Mouse (Mus musculus): ENCODE measurements around the gene Ybx2. TPM values are rescaled to one million over a fixed set of nuclear protein-coding genes. Genes with fewer than 3 reads are reported as not detected.
A peak's percentile ranks its signal among the peaks of the same experiment; 100 is the strongest.

The Ybx2 gene
- polyA plus RNA-seq, 2 experiments from 2014 or later: not detected

DNA sequence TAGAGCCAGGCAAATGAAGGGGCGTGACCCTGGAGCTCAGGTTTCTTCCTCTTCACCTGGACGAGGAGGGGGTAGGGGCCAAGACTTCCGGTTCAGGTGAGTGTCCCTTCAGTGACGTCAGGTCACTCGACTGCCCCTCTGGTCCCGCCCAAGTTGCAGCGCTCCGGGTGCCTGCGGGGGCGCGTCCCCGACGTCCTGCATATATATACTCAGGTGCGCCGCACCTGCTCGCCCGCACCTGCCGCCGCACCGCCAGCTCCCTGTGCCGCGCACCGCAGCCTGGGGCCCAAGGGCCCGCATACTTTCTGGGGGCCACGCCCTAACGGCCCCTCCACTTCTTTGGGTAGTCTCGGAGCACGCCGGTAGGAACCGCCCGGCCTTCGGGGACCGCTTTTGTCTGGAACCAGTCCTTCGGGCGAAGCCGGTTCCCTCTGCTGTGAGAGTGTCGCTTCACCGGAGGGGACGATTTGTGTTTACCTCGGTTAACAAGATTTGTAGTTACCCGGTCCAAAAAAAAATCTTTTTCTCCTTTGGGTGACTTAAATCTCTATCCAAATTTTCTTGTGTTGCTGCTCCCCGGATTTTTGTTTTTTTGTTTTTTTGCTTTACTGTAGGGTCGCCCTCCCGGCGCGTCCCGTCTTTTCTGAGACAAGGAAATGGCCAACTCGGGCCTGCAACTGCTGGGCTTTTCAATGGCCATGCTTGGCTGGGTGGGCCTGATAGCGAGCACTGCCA lies 29.8 kb downstream of the Ybx2 start:
- ATAC-seq: no peak

DNA sequence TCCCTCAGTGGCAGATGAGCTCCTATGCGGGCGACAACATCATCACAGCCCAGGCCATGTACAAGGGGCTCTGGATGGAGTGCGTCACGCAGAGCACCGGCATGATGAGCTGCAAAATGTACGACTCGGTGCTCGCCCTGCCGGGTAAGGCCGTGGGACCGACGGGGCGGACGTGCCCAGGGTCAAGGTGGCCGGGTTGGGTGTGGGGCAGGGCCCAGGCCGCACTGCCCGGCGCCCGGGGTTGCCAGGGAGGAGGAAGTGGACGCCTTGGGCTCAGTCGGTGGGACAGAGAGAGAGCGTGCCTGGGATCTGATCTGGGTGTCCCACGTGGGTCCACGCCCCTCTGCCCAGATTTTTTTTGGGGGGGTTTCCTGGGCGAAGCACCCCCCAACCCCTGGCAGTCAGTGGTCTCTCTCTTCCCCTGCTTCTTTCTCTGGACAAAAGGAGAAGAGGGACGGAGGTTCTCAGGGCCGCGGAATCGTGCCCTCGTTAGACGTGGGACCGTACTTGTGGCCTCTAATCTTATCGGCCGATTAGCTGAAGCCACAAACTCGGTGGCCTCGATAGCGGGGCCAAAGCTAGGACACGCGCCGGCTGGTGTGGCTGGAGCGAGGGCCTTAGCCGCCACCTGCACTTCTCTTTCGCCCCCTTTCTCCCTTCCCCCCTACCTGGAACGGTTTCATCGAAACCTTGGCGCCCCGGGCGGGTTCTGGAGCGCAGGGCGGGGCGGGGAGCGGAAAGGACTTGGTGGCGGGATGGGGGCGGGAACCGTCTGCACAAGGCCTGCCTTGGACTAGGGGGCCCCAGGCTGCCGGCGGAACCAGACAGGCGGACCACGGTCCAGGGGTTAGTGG lies 30.6 kb downstream of the Ybx2 start:
- ATAC-seq: no peak

DNA sequence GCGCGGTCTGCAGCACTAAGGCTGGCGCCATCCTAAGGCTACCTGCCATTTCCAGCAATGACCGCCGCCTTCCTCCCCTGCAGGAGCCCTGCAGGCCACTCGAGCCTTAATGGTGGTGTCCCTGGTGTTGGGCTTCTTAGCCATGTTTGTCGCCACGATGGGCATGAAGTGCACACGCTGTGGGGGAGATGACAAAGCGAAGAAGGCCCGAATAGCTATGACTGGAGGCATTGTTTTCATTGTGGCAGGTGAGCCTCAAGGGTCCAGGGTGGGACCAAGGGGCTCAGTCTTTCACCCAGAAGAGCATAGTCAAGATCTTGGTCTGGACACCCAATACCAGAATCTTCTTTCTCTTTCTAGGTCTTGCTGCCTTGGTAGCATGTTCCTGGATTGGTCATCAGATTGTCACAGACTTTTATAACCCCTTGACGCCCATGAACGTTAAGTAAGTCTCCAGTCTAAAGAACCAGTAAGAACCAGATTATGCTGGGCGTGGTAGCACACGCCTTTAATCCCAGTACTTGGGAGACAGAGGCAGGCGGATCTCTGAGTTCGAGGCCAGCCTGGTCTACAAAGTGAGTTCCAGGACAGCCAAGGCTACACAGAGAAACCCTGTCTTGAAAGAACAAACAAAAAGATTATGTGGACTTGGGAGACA lies 31.4 kb downstream of the Ybx2 start:
- ATAC-seq: no peak

DNA sequence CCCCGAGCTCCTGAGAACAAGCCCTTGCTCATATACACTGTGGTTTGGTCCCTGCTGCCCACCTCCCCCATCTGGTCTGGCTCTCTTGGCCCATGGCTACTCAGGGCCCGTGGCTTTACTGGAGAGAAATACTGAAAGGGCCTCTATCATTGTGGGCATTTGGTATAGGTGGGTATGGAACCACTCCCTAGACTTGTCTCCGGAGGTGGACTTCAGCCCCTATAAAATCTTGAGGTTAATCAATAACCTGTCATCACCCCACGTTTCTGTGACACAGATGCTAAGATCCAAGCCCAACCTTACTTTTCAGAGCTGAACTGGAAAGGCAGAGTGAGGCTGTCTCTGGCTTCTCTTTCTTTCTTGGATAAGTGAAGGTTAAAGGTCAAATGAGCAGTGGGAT lies 33.2 kb downstream of the Ybx2 start:
- no peak for ATAC-seq

DNA sequence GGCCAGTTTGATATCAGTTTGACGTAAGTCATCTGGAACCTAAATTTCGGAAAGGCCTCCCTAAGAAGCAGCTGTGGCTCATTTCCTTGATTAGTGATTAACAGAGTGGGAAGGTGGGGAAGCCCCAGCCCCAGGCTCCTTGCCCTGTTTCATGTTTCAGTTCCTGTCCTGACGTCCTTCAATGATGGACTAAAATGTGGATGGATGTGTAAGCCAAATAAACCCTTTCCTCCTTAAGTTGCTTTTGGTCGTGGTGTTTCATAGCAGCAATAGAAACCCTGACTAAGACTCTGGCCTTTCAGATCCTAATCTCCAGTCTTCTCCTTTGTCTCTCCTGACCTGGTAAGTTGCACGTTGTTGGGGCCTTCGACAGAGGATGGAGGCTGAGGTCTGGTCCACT lies 34.6 kb downstream of the Ybx2 start:
- ATAC-seq: no peak

DNA sequence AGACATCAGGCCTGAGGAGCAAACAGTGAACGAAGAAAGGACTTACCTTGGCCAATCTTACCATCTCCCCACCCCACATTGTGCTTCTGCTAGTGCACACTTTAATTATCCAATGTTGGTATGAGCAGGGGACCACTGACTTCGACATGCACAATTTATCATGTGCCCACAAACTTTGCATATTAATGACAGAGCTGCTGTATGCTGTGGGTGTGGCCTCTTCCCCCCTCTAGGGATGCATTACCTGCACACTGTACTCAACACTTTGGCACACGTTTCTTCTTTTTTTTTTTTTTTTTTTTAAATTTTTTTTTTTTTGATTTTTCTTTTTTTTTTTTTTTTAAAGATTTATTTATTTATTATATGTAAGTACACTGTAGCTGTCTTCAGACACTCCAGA lies 35.2 kb downstream of the Ybx2 start:
- no peak for ATAC-seq

DNA sequence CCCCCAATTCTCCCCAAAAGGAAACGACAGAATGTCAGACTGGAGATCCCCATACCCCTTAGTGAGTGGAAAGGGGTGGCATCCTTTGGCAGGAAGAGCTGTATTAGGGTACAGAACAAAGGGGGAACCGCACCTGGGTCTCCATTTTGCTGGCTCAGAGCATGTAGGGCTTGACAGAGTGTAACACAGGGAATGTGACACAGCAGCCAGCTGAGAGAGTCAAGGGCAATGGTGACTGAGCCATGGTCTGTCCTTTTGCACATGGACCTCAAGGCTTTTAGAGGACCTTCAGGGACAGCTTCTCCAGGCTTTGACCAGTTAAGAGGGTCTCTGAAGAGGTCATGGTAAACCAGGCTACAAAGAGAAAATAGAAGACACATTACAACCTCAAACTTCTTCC lies 39.3 kb downstream of the Ybx2 start:
- ATAC-seq: no peak

DNA sequence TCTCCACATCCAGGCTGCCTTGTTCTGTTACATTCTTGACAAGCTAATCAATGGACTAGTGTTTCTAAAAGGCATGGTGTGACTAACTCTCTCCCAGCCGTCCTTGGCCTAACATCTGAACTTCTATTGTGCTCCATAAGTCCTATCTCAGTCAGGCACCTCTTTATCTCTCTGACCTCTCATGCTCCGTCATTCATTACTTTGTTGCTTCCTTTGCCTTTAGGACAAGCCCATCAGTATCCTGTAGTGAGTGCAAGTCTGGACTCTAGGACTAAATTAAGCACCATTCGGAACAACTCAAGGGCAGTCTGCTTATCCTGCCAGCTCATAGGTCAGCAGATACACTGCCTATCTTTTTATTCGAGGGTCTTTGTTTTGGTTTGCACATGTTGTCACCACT lies 40.7 kb downstream of the Ybx2 start:
- no peak for ATAC-seq

DNA sequence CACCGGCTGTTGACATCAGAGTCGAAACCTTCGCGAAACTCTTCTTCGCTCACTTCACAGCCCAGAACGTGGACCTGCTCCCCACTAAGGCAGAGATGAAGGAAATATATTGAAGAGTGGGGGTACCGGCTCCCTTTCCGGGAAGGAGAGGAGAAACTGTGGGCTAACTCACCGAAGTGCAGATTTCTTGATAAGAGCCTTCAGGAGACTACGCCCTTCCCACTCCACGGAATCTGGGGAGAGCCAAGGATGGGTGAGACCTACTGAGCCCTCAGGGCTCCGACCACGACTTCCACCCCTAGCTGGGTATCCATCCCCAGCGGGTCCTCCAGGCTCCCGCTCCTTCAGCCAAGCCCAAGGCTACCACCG lies 44.2 kb downstream of the Ybx2 start:
- no peak for ATAC-seq

DNA sequence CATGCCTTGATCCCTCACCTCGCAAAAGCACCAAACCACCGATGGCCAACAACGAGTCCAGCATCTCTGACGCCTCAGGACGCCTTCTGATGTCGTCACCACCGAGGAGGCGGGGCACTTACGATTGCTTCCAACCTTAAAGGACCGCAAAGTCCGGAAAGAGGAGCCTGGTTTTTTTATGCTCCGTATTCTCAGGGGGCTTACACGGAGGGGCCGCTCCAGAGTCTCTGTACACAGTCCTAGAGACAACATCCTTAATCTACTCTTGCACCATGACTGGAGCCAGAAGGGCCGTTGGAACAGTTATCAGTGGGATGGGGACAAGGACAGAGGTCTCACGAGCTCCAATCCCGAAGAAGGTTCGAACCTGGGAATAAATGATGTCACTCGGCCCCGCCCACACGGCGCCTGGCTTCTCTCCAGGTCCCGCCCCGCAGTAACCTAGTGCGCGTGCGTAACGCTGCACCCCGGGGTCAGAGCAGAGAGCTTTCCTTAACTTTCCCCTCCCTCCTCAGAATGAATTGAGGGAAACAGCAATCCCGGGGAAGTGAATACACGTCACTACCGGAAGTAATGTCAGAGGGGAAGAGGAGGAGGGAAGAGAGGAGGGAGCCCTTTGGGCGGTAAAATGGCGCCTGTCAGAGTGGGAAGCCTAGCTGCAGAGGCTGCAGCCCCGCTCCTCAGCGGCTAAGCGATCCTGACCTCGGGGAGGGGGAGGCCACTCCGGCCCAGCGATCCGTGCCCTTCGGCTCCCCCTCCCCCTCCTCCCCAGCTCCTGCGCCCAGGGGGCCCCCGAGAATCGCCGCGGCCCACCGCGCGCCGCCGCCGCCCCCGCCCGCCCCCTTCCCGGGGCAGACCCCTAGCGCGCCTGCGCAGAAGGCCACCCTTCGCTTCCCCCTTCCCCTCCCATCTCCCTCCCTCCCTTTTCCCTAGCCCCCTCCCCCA lies 44.9 kb downstream of the Ybx2 start:
- peak; percentile 78 for ATAC-seq

DNA sequence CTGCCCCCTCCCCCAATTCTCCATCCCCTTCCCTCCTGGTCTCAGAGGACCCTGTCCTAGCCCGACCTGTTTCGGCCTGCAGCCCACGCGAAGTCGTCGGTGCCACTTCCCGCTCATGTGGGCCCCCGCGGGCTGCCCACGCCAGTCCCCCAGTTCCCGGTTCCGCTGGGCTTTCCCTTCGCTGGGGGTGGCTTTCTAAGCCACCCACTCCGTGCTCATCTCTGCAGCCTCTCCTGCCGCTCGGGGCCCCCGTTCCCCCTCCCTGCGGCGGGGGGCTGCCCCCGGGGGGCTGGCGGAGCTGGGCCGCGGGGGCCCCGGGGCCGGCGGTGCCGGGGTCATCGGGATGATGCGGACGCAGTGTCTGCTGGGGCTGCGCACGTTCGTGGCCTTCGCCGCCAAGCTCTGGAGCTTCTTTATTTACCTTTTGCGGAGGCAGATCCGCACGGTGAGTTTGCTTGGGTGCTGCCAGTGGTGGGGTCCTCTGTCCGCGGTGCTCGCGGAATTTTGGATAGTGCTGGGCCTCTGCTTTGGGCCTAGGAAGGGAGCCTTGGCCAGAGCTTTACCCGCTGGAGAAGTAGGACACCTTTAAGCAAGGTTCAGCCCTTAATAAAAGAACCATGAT lies 45.7 kb downstream of the Ybx2 start, which contains the start of gene Ctdnep1:
TSS of gene Ctdnep1 (plus strand) at position 16 of the 622 bp plus-strand sequence.
- peak; percentile 35 for ATAC-seq

DNA sequence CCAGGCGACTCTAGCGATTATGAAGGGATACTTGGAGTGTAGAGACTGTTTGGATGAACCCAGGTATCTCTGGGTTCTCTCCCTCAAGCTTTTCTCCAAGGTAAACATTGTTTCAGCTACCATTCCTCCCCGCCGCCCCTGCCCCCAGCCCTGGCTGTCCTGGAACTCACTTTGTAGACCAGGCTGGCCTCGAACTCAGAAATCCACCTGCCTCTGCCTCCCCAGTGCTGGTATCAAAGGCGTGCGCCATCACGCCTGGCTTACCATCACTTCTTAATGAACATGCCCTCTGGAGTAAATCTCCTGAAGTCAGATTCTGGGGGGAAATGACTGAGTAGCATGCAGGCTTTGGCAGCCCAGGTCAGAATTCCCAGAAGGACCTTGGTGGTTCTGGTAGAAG lies 46.6 kb downstream of the Ybx2 start, which contains the start of gene Elp5:
TSS of gene Elp5 (minus strand) at position 293 of the 400 bp plus-strand sequence.
- no peak for ATAC-seq

DNA sequence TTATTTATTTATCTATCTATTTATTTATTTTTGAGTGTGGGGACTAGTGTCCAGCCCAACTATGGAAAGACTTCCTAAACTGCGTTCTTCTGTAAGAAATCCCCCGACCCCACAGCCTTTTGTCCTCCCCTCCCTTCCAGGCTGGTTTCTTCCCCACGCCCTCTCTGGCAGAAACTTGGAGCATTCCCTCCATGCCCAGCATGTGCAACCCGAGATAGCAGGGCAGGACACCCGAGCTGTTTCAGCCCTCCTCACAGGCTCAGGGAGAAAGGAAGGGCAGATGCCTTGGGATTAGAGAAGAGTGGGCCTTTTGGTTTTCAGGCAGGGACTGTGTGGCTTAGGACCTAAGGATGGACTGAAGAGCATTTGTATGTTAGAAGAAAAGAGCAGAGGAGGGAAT lies 47.3 kb downstream of the Ybx2 start:
- no peak for ATAC-seq

DNA sequence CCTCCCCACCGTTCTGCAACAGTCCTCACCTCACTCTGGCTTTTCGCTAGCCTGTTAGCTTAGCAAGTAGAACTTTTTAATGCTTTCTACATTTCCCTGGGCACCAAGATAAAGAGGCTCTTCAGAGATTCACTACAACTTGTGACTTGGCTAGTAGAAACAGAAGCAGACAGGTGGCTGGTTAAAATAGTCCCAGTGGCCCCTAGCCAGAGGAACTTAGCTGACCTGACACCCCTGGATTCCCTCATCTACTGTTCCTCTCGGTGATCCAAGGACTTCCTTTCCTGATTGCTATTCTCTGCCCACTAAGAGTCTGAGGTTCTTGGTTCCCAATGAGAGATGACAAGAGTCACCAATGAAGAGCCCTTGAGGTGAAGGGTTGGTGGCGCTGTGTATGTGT lies 47.8 kb downstream of the Ybx2 start:
- no peak for ATAC-seq

DNA sequence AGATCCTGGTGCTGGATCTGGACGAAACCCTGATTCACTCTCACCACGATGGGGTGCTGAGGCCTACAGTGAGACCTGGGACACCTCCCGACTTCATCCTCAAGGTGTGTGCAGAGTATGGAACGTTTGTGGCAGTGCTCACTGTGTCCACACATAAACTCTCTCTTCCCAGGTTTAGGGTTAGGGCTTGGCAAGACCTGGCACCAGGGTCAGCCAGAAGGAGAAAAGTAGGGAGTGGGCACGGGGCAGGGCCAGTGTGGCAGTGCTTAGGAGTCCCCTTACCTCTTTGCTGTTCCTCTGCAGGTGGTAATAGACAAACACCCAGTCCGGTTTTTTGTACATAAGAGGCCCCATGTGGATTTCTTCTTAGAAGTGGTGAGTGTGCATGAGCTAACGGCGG lies 48.8 kb downstream of the Ybx2 start:
- ATAC-seq: no peak

DNA sequence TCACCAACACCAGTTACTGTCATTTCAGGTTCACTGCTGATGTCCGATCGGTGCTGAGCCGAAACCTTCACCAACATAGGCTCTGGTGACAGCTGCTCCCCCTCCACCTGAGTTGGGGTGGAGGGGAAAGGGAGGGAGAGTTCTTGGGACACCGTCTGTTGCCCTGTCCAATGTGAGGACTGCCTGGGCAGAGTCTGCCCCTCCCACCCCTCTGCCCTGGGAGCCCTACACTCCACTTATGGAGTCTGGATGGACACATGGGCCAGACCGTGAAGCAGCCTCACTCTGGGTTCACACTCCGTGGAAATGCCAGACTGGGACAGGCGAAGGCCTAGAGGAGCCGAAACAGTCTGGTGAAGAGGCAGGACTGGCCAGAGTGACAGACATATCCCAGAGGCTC lies 54.4 kb downstream of the Ybx2 start:
- ATAC-seq: no peak

Other genes with a start within 250 kb of the Ybx2 start
- not detected for gene Tnfsf12, start 239.9 kb upstream of the Ybx2 start, polyA plus RNA-seq (2017; shearing (Covaris generic))
- gene Tnfsfm13, start 239.7 kb upstream of the Ybx2 start, polyA plus RNA-seq (2017; shearing (Covaris generic)): not detected
- 10 to 100 TPM; 24.0 to 28.8 TPM for gene Polr2a, start 177.2 kb upstream of the Ybx2 start, polyA plus RNA-seq (2017; shearing (Covaris generic))
- not detected for gene Slc35g3, start 173.8 kb upstream of the Ybx2 start, polyA plus RNA-seq (2017; shearing (Covaris generic))
- 1 to 10 TPM; 7.8 to 8.1 TPM for gene Zbtb4, start 169.9 kb upstream of the Ybx2 start, polyA plus RNA-seq (2017; shearing (Covaris generic))
- 1 to 10 TPM in 1 of 2 experiments, under 1 TPM in 1; 0.66 to 4.1 TPM for gene Chrnb1, start 139.9 kb upstream of the Ybx2 start, polyA plus RNA-seq (2017; shearing (Covaris generic))
- gene Fgf11, start 133.9 kb upstream of the Ybx2 start, polyA plus RNA-seq (2017; shearing (Covaris generic)): not detected
- gene Tmem102, start 130.2 kb upstream of the Ybx2 start, polyA plus RNA-seq (2017; shearing (Covaris generic)): not detected
- gene Gm39566, start 120.5 kb upstream of the Ybx2 start, polyA plus RNA-seq (2017; shearing (Covaris generic)): under 1 TPM in 1 of 2 experiments, not detected in 1; 0.08 TPM
- not detected for gene Spem2, start 117.3 kb upstream of the Ybx2 start, polyA plus RNA-seq (2017; shearing (Covaris generic))
- not detected for gene Spem1, start 113.6 kb upstream of the Ybx2 start, polyA plus RNA-seq (2017; shearing (Covaris generic))
- gene Nlgn2, start 98.0 kb upstream of the Ybx2 start, polyA plus RNA-seq (2017; shearing (Covaris generic)): under 1 TPM; 0.59 to 0.66 TPM
- 100 to 1,000 TPM; 127 to 138 TPM for gene Tmem256, start 97.3 kb upstream of the Ybx2 start, polyA plus RNA-seq (2017; shearing (Covaris generic))
- gene Plscr3, start 89.4 kb upstream of the Ybx2 start, polyA plus RNA-seq (2017; shearing (Covaris generic)): 10 to 100 TPM; 15.4 to 17.5 TPM
- not detected for gene Tnk1, start 77.1 kb upstream of the Ybx2 start, polyA plus RNA-seq (2017; shearing (Covaris generic))
- gene Tmem95, start 57.8 kb upstream of the Ybx2 start, polyA plus RNA-seq (2017; shearing (Covaris generic)): not detected
- gene Kctd11, start 54.4 kb upstream of the Ybx2 start, polyA plus RNA-seq (2017; shearing (Covaris generic)): under 1 TPM in 1 of 2 experiments, not detected in 1; 0.56 TPM
- 100 to 1,000 TPM; 213 to 273 TPM for gene Acap1, start 40.3 kb upstream of the Ybx2 start, polyA plus RNA-seq (2017; shearing (Covaris generic))
- gene 2810408A11Rik, start 34.8 kb upstream of the Ybx2 start, polyA plus RNA-seq (2017; shearing (Covaris generic)): 1 to 10 TPM; 1.1 to 1.2 TPM
- gene Neurl4, start 34.7 kb upstream of the Ybx2 start, polyA plus RNA-seq (2017; shearing (Covaris generic)): 1 to 10 TPM; 7.9 to 8.0 TPM
- gene Gps2, start 21.9 kb upstream of the Ybx2 start, polyA plus RNA-seq (2017; shearing (Covaris generic)): 100 to 1,000 TPM in 1 of 2 experiments, 10 to 100 TPM in 1; 90.7 to 106 TPM
- 1,000 to 10,000 TPM; 1,092 to 1,351 TPM for gene Eif5a, start 13.8 kb upstream of the Ybx2 start, polyA plus RNA-seq (2017; shearing (Covaris generic))
- not detected for gene Slc2a4, start 12.4 kb downstream of the Ybx2 start, polyA plus RNA-seq (2017; shearing (Covaris generic))
- gene Cldn7, start 29.0 kb downstream of the Ybx2 start, polyA plus RNA-seq (2017; shearing (Covaris generic)): not detected
- gene Ctdnep1, start 45.4 kb downstream of the Ybx2 start, polyA plus RNA-seq (2017; shearing (Covaris generic)): 10 to 100 TPM; 21.4 to 24.8 TPM
- 10 to 100 TPM; 62.1 to 69.7 TPM for gene Elp5, start 46.7 kb downstream of the Ybx2 start, polyA plus RNA-seq (2017; shearing (Covaris generic))
- gene Gabarap, start 55.3 kb downstream of the Ybx2 start, polyA plus RNA-seq (2017; shearing (Covaris generic)): 100 to 1,000 TPM; 343 to 373 TPM
- 10 to 100 TPM; 32.1 to 44.9 TPM for gene Phf23, start 60.0 kb downstream of the Ybx2 start, polyA plus RNA-seq (2017; shearing (Covaris generic))
- 1 to 10 TPM; 2.7 to 3.9 TPM for gene Dvl2, start 64.8 kb downstream of the Ybx2 start, polyA plus RNA-seq (2017; shearing (Covaris generic))
- gene Acadvl, start 79.6 kb downstream of the Ybx2 start, polyA plus RNA-seq (2017; shearing (Covaris generic)): 100 to 1,000 TPM; 107 to 139 TPM
- gene Dlg4, start 81.1 kb downstream of the Ybx2 start, polyA plus RNA-seq (2017; shearing (Covaris generic)): 10 to 100 TPM in 1 of 2 experiments, 1 to 10 TPM in 1; 9.7 to 11.6 TPM
- not detected for gene Asgr1, start 118.3 kb downstream of the Ybx2 start, polyA plus RNA-seq (2017; shearing (Covaris generic))
- gene Asgr2, start 156.8 kb downstream of the Ybx2 start, polyA plus RNA-seq (2017; shearing (Covaris generic)): not detected
- gene Mgl2, start 194.5 kb downstream of the Ybx2 start, polyA plus RNA-seq (2017; shearing (Covaris generic)): under 1 TPM in 1 of 2 experiments, not detected in 1; 0.21 TPM
- gene Clec10a, start 220.4 kb downstream of the Ybx2 start, polyA plus RNA-seq (2017; shearing (Covaris generic)): not detected

Data from activated CD4-positive, CD25-positive, alpha-beta regulatory T cell, adult 4 months (primary cell).